Mouse (Mus musculus) kidney, embryonic 15.5 days (tissue): ENCODE data around the gene Akap13. TPM values are rescaled to one million over a fixed set of nuclear protein-coding genes. Genes with fewer than 3 reads are reported as not detected.

Source experiments
- ATAC-seq: fragments of 200-750 bp; cut with Nextera tagmentation; replicated peaks from 2 replicates; pipeline ENCODE4 v1.8.0; 2017; ENCODE audit warnings: moderate TSS enrichment; ENCODE audit not compliant: low FRiP score
- H3K27ac ChIP-seq: fragments of 300-500 bp; sonication (generic); 2 replicates; pipeline ENCODE4 v1.5.1; 2015; ENCODE audit warnings: mild to moderate bottlenecking, inconsistent platforms
- H3K27me3 ChIP-seq: fragments of 300-500 bp; sonication (generic); 2 replicates; pipeline ENCODE4 v1.6.1; 2015; ENCODE audit warnings: inconsistent platforms
- H3K36me3 ChIP-seq: fragments of 300-500 bp; sonication (generic); 2 replicates; pipeline ENCODE4 v1.6.1; 2015; ENCODE audit warnings: inconsistent platforms
- H3K4me1 ChIP-seq: fragments of 300-500 bp; sonication (generic); 2 replicates; pipeline ENCODE4 v1.6.1; 2015; ENCODE audit warnings: inconsistent platforms
- H3K4me2 ChIP-seq: fragments of 300-500 bp; sonication (generic); 2 replicates; pipeline ENCODE4 v1.6.1; 2015; ENCODE audit warnings: moderate library complexity, mild to moderate bottlenecking, inconsistent platforms
- H3K4me3 ChIP-seq: fragments of 300-500 bp; sonication (generic); replicated peaks from 2 replicates; pipeline ENCODE4 v1.5.1; 2015; ENCODE audit warnings: mild to moderate bottlenecking, inconsistent platforms
- H3K9ac ChIP-seq: fragments of 300-500 bp; sonication (generic); 2 replicates; pipeline ENCODE4 v1.6.1; 2015; ENCODE audit warnings: mild to moderate bottlenecking, inconsistent platforms
- H3K9me3 ChIP-seq: fragments of 300-500 bp; sonication (generic); replicated peaks from 2 replicates; pipeline ENCODE4 v1.6.1; 2016; ENCODE audit warnings: inconsistent platforms
- WGBS: fragments of 180-500 bp; shearing (Covaris S2); methylation state at CpG from one replicate; pipeline ENCODE4 v1.1.7; 2015; ENCODE audit warnings: mixed read lengths; 5-methylcytosine and 5-hydroxymethylcytosine counted together
- polyA plus RNA-seq: library from polyadenylated mRNA; unstranded; fragments of >200 nt; fragmentation: Nextera tagmentation; extraction: Ambion mirVana; gene quantifications from 2 replicates; pipeline ENCODE4 v1.2.1, GENCODE M21; 2015

The Akap13 gene
- polyA plus RNA-seq, 1 experiment from 2014 or later: 49.7 TPM

- Histone ChIP-seq H3K4me2 (no peak overlapping the region), H3K36me3 (no peaks in the 10 kb centered on the region), H3K4me1 (peaks cover 45% of the 10 kb centered on the region), H3K4me3 (no peak overlapping the region), H3K9me3 (no peaks in the 10 kb centered on the region), H3K27me3 (no peaks in the 10 kb centered on the region), H3K9ac (no peak overlapping the region), H3K27ac (no peak overlapping the region)
- WGBS: 75% methylated on average over 7 of the region's 7 CpGs
- no peak for ATAC-seq
Observed at GRCm38 (mm10) chr7:75467791-75468190, 12.5 kb downstream of the Akap13 start.

GRCm38 (mm10) chr7:75470318-75470925, 15.1 kb downstream of the Akap13 start:
- H3K36me3 ChIP-seq: no peaks in the 10 kb centered on the region
- H3K27ac ChIP-seq: peak overlapping the region; percentile 76
- WGBS: 39% methylated on average over 7 of the region's 7 CpGs
- no peak overlapping the region for H3K4me3 ChIP-seq
- no peaks in the 10 kb centered on the region for H3K9me3 ChIP-seq
- no peak overlapping the region for H3K4me2 ChIP-seq
- peaks cover 54% of the 10 kb centered on the region for H3K4me1 ChIP-seq
- ATAC-seq: no peak; the same call in 1 of the 2 replicates
- H3K9ac ChIP-seq: no peak overlapping the region
- no peaks in the 10 kb centered on the region for H3K27me3 ChIP-seq

DNA sequence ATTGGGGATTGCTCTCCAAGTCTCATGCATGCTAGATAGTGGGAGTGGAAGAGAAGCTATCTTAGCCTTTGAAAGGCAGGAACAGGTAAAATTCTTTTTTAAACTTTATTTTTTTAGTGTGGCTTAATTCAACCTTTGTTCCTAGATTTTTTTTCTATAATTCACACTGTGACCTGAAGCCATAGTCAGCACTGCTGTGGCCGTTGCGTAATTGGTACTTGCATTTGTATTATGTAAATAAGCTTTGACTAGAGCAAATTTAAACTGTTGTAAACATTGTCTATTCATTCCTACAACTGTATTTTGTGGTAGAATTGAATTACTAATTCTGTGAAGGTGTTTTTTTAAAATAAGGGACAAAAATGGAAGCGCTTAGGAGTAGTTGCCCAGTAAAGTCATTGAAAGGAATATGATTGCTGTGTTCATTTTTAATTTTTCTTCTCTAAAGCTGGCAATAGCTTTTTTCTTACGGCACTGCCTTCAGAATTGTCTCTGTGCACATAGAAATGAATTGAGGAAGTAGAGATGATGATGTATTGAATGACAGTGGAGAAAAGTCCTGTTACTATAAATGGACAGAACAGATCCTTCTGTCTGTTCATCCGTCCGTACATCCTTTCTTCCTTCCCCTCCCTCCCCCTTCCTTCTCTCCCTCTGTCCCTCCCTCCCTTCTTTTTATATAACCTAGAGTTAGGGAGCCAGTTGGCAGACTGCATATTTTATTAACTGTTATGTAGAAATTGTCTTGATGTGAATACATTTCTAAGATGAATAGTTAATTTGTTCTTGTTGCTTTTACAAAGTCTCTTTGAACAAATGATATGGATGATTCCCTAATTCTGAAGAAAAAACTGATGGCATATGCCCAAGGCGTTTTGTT, 17.2 kb downstream of the Akap13 start:
- 73% methylated on average over 7 of the region's 7 CpGs for WGBS
- H3K4me1 ChIP-seq: peaks cover 45% of the 10 kb centered on the region
- no peak overlapping the region for H3K4me3 ChIP-seq
- no peaks in the 10 kb centered on the region for H3K9me3 ChIP-seq
- no peak overlapping the region for H3K4me2 ChIP-seq
- H3K27me3 ChIP-seq: no peaks in the 10 kb centered on the region
- no peak overlapping the region for H3K9ac ChIP-seq
- ATAC-seq: no peak
- H3K36me3 ChIP-seq: no peaks in the 10 kb centered on the region
- peak overlapping the region; percentile 81; the same call in 1 of the 2 replicates for H3K27ac ChIP-seq

DNA sequence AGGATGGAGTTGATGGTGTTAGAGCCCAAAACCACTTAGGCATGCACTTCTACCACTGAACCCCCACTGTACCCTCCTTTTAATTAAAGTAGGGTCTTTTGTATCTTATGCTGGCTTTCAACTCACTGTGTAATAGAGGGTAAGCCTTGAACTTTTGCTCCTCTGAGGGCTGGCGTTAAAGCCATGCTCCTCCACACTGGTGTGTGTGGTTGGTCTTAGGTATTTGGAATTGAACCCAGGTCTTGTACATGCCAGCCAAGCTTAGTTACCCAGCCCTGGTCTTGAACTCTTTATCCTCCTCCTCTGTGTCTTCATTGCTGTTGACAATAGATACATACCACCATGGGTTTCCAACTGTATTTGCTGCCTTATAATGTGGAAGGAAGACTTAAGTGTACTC, 18.0 kb downstream of the Akap13 start:
- no peak for ATAC-seq
- H3K27ac ChIP-seq: peak overlapping the region; percentile 81; the same call in 1 of the 2 replicates
- H3K27me3 ChIP-seq: no peaks in the 10 kb centered on the region
- H3K4me3 ChIP-seq: no peak overlapping the region
- H3K4me2 ChIP-seq: no peak overlapping the region
- 88% methylated on average over 1 of the region's 1 CpGs for WGBS
- H3K9me3 ChIP-seq: no peaks in the 10 kb centered on the region
- peaks cover 43% of the 10 kb centered on the region for H3K4me1 ChIP-seq
- H3K36me3 ChIP-seq: no peaks in the 10 kb centered on the region
- no peak overlapping the region for H3K9ac ChIP-seq

DNA sequence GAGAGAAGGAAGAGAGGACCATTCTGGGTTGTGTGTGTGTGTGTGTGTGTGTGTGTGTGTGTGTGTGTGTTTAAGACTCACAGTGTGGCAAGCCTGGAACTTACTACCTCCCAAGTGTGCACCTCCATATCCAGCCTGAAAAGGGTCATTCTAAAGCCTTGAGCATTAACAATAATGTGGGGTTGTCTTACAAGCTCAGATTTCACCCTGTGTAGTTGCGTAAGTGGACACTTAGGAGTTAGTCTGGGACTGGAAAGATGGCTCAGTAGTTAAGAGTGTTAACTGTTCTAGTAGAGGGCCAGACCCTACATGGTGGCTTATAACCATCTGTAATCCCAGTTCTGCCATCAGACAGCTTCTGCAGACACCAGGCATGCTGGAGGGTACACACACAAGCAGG, 18.7 kb downstream of the Akap13 start:
- Histone ChIP-seq H3K36me3 (no peaks in the 10 kb centered on the region), H3K9ac (no peak overlapping the region), H3K4me3 (no peak overlapping the region), H3K27me3 (no peaks in the 10 kb centered on the region), H3K4me1 (peaks cover 43% of the 10 kb centered on the region), H3K27ac (peak overlapping the region; percentile 81), H3K9me3 (no peaks in the 10 kb centered on the region), H3K4me2 (no peak overlapping the region)
- 47% methylated on average over 1 of the region's 1 CpGs for WGBS
- peak; percentile 52 for ATAC-seq

- Histone ChIP-seq H3K9ac (no peak overlapping the region), H3K4me2 (no peak overlapping the region), H3K27me3 (no peaks in the 10 kb centered on the region), H3K27ac (peak overlapping the region; percentile 60), H3K36me3 (no peaks in the 10 kb centered on the region), H3K4me3 (no peak overlapping the region), H3K9me3 (no peaks in the 10 kb centered on the region), H3K4me1 (peaks cover 40% of the 10 kb centered on the region)
- peak; percentile 69 for ATAC-seq
Observed at GRCm38 (mm10) chr7:75474564-75475150, 19.3 kb downstream of the Akap13 start.

GRCm38 (mm10) chr7:75478060-75478459, 22.7 kb downstream of the Akap13 start:
- WGBS: 92% methylated on average over 2 of the region's 2 CpGs
- Histone ChIP-seq H3K4me3 (no peak overlapping the region), H3K9ac (no peak overlapping the region), H3K4me2 (no peak overlapping the region), H3K36me3 (no peaks in the 10 kb centered on the region), H3K27ac (no peak overlapping the region), H3K27me3 (no peaks in the 10 kb centered on the region), H3K9me3 (no peaks in the 10 kb centered on the region), H3K4me1 (peaks cover 22% of the 10 kb centered on the region)
- ATAC-seq: no peak

GRCm38 (mm10) chr7:75480721-75481426, 25.5 kb downstream of the Akap13 start:
- Histone ChIP-seq H3K9ac (no peak overlapping the region), H3K9me3 (no peaks in the 10 kb centered on the region), H3K36me3 (no peaks in the 10 kb centered on the region), H3K4me2 (no peak overlapping the region), H3K4me3 (no peak overlapping the region), H3K27me3 (no peaks in the 10 kb centered on the region), H3K4me1 (peaks cover 4% of the 10 kb centered on the region; the same call in 1 of the 2 replicates), H3K27ac (peak overlapping the region; percentile 54; the same call in 1 of the 2 replicates)
- peak; percentile 92 for ATAC-seq
- WGBS: 76% methylated on average over 6 of the region's 6 CpGs

DNA sequence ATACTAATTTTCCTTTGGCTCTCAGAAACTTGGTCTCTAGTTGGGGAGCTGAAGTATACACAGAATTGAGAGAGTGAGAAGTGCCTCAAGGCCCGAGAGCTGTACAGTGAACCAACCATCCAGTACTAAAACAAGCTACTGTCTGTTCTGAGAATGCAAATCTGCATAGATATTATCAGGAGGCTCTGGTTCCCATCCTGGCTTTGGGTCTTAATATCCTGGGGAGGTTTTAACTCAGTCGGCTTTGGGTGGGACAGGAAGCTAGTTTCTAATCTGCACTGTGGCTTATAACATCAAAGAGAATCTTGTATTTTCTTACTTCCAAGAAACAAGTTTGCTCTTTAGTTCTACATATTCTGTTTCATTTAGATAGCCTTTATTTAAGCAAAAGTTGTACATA, 30.7 kb downstream of the Akap13 start:
- no peaks in the 10 kb centered on the region for H3K27me3 ChIP-seq
- no peaks in the 10 kb centered on the region for H3K36me3 ChIP-seq
- H3K4me3 ChIP-seq: no peak overlapping the region
- WGBS: 62% methylated on average over 2 of the region's 2 CpGs
- H3K4me2 ChIP-seq: no peak overlapping the region
- H3K9ac ChIP-seq: no peak overlapping the region
- no peak overlapping the region for H3K27ac ChIP-seq
- no peak for ATAC-seq
- H3K9me3 ChIP-seq: no peaks in the 10 kb centered on the region
- 0 out of 2 replicates have a peak, but pooled peaks cover 3% of the 10 kb centered on the region for H3K4me1 ChIP-seq

DNA sequence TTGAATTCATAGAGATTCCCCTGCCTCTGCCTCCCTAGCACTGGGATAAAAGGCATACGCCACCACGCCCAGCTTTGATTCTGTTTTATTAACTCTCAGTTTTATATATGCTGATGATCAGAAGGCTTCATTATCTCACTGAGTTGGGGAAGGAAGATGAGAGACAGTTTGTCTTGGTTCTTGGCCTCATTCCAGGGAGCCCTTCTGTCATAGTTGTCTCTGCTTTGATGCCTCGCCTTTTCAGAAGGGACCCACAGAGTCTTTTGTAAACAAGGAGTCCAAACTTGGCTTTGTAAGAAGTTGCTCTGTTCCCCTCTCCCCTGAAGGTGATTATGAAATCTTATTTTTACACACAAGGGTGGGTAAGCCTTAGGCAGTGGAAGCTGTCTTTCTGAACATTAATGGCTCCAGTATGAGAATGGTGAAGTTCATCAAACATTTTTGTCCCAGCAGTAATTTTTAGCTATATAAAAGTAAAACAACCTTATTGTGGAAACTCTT, 40.7 kb downstream of the Akap13 start:
- ATAC-seq: no peak
- Histone ChIP-seq H3K27me3 (no peaks in the 10 kb centered on the region), H3K36me3 (no peaks in the 10 kb centered on the region), H3K27ac (0 out of 2 replicates have a peak overlapping the region, but pooled peaks have one; percentile 10), H3K9me3 (no peaks in the 10 kb centered on the region), H3K4me1 (peaks cover 60% of the 10 kb centered on the region), H3K4me3 (no peak overlapping the region), H3K9ac (no peak overlapping the region), H3K4me2 (no peak overlapping the region)
- 85% methylated on average over 3 of the region's 3 CpGs for WGBS

DNA sequence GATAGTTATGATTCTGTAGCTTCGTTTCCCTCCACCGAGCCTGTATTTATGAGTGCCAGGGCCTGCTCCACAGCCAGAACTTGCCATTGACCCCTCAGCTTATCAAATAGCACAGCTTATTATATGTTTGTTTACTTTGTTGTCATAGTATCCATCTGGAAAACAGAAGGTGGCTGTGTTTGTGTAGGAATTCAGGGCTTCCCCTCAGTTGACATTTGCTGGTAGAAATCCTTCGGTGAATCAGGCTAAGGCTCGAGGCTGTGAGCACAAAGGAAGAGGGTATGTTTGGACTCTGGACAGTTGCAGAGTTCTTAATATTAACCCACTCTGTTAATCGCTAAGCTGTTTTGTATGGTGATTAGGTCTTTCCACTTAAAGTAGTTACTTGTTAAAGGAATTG, 43.3 kb downstream of the Akap13 start:
- WGBS: 15% methylated on average over 5 of the region's 5 CpGs
- no peak overlapping the region for H3K4me3 ChIP-seq
- H3K9ac ChIP-seq: no peak overlapping the region
- H3K4me2 ChIP-seq: peak overlapping the region; percentile 26; the same call in 1 of the 2 replicates
- H3K27me3 ChIP-seq: no peaks in the 10 kb centered on the region
- no peaks in the 10 kb centered on the region for H3K36me3 ChIP-seq
- ATAC-seq: peak; percentile 87
- no peaks in the 10 kb centered on the region for H3K9me3 ChIP-seq
- peak overlapping the region; percentile 87 for H3K27ac ChIP-seq
- H3K4me1 ChIP-seq: peaks cover 53% of the 10 kb centered on the region
